Mouse (Mus musculus) adrenal gland, postnatal 4 days (tissue): Measurements from ENCODE around the gene Rin1. TPM values are rescaled to one million over a fixed set of nuclear protein-coding genes. Genes with fewer than 3 reads are reported as not detected.
A peak's percentile ranks its signal among the peaks of the same experiment; 100 is the strongest.

ENCODE experiments used
- DNase-seq, 2 experiments: peaks; one replicate each; pipeline ENCODE4 v3.0.0; 2021 to 2022; ENCODE audit warnings: low spot score in 2 of 2, mixed read lengths in 2 of 2
- total RNA-seq, 2 experiments: library from RNA; stranded (reverse); gene quantifications; 2 replicates each; pipeline ENCODE4 v1.2.3; 2021

The Rin1 gene
- total RNA-seq, 2 experiments from 2014 or later: 5.1 TPM

DNA sequence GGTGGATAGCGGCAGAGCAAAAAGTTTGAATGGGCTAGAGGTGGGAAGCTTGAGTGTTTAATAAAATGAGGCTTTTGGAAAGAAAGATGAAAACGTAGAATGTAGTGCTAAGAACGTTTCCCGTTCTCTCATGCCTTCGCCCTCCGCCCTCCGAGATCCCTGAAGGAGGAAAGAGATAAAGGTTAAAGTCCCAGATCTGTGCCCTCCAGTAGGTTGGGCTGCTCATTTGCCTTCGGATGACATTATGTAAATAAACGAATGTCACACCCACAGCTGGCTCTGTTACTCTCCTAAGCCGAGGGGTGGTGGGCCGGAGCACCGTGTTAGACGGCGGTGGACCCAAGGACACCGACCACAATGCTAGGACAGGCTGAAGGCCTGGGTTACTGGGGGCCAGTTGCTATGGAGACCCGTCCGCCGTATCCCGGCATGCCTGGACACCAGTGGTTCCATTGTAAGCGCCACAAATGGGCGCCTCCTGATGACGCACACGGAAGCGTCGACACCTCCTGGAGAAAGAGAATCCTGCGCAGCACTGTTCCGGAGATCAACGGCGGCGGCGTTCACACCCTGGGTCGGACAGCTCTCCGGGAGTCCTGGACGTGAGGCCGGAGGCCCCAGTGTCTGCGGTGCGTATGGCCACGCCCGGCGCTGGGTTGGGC is 9.3 kb upstream of the Rin1 start, which contains the start of gene Brms1:
TSS of gene Brms1 (plus strand) at position 493 of the 662 bp plus-strand sequence.
- peak; percentile 73 to 86 for DNase-seq

DNA sequence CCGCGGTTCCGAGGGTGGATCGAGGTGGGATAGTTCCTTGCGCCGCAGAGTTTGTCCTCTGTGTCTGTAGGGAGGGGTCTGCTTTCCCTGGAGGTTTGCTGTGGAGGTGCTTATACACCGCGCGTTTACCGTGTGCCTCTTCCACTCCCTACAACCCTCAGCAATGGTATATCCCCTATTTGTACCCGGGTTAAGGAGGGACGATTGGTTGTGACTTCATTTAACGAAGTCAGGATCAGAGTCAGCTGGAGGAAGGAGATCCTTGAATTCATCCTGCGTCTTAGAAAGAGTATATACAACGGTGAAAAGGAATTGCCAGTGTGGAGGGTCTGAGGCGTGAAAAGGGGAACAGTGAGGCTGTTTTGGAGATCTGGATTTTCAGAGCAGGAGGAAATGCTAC is 8.7 kb upstream of the Rin1 start:
- no peak for DNase-seq

DNA sequence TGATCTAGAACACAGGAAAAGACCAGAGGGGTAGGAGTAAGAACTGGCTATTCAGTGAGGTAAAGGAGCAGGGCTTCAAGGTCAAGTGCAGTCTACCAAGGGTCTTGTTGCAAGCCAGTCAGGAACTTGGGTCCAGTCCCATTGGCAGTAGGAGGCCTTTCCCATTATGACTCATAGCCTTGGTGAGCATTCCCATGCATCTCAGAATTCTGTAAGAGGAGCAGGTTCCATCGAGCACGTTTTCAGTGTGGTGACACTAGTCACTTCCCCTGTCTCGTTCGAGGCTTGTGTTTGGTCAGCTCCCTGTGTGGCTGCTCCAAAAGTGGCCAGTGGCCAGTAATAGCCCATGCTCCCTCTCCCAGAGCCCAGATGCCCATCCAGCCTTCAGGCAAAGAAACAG is 4.8 kb upstream of the Rin1 start:
- DNase-seq: no peak

DNA sequence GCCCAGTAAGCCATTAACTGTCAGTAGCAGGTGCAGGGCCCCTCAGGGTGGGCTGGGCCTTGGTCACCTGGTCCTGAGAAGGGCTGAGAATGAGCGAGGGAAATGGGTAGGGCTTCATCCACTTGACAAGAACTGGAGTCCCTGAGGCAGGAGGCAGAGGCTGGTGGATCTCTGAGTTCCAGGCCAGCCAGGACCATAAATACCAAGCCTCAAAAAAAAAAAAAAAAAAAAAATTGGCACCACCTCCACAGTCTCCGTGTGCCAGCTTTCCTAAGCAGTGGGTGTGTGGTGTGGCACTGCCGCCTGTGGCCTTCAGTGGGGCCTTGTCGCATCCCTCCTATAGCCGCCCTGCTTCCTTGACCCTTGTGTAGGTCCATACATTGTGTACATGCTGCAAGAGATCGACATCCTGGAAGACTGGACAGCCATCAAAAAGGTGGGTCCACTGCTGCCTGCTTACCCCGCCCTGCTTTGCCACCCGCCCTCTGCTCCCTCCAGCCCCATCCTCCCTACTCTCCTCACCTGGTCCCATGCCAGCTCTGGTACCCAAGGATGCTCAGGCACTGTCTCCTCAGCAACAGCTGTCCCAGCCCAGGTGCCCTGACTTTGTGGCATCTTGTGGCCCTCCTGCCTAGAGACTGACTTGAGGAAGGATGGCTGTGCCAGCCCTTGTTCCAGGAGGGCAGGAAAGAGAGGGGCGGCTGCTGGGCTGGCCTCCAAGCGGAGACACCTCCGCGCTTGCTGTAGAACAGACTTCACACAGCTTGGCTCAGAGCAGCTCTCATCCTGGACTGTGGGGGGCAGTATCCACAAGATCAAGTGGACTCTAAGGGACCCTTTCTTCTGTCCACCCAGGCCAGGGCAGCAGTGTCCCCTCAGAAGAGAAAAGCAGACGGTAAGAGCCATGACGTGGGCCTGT is 1.9 kb upstream of the Rin1 start:
- DNase-seq: no peak

DNA sequence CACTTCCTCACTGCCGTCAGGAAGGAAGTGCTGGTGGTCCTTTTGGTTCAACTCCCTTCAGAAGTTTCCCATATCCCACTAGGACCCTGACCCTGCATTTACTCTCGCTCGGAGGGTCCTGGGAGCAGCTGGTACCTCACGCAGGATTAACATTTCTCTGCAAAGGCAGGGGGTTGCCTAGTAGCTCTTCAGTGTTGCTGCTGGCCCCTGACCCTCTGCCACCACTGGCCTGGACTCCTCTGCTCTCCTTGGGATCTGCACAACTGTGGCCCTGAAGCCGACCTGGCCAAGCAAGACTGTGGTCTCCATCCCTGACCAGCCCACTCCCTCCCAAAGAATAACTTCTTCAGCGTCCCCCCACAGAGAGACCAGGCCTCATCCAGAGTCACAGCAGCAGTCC is 956 bp upstream of the Rin1 start:
- DNase-seq: no peak

DNA sequence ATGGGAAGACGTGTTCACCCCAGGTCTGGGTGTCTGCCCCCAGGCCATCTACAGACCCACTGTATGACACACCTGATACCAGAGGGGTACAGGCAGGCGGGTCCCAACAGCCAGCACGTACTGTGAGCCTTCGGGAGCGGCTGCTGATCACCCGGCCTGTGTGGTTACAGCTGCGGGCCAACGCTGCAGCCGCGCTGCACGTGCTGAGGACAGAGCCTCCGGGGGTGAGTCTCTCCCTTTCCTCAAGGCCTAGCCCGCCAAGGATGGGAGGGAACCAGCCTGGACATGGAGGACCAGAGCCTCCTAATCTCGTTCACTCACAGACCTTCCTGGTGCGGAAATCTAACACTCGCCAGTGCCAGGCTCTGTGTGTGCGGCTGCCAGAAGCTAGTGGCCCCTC is 750 bp downstream of the Rin1 start:
- no peak for DNase-seq

DNA sequence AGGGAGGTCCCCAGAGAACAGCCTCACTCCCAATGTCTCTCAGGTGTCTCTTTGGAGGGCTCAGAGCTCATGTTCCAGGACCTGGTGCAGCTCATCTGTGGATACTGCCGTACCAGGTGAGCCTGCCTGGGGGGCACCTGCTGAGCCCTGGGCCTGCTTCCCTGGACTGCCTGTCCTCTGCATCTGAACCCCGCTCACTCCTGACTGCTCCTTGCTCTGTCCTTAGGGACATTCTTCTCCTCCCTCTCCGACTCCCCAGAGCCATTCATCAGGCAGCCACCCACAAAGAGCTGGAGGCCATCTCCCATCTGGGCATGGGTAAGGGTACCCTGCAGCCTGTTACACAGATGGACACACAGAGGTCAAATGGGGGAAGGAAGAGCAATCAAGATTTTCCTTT is 1.2 kb downstream of the Rin1 start:
- DNase-seq: no peak

DNA sequence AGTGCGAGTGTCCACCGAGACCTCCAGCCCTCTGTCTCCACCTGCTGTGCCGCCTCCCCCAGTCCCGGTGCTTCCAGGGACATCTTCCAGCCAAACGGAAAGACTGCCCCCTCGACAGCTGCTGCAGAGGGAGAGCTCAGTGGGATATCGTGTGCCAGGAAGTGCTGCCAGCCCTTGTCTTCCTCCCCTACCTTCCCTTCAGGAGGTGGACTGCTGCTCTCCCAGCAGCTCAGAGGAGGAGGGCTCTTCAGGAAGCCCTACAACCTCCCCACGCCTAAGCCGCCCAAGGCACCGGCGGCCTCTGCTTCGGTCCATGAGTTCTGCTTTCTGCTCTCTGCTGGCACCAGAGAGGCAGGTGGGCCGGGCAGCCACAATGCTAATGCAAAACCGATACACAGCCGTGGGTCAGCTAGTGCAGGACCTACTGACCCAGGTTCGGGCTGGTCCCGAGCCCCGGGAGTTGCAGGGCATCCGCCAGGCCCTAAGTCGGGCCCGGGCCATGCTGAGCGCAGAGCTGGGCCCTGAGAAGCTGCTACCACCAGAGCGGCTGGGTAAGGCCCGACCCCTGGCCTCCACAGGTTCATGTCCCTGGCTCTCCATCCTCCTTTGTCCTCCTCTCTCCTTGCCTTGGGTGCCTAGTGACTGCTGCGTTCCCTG is 2.0 kb downstream of the Rin1 start:
- DNase-seq: no peak

DNA sequence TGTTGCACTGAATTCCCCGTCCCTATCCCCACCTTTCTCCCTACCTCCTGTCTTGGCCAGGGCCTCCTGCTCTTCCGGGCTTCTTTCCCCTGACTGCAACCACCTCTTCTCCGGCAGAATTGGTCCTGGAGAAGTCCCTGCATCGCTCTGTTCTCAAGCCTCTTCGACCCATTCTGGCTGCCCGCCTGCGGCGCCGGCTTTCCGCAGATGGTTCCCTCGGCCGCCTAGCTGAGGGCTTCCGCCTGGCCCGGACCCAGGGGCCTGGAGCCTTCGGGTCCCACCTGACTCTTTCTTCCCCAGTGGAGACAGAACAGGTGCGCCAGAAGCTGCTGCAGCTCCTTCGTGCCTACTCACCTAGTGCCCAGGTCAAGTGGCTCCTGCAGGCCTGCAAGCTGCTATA is 2.6 kb downstream of the Rin1 start:
- no peak for DNase-seq

DNA sequence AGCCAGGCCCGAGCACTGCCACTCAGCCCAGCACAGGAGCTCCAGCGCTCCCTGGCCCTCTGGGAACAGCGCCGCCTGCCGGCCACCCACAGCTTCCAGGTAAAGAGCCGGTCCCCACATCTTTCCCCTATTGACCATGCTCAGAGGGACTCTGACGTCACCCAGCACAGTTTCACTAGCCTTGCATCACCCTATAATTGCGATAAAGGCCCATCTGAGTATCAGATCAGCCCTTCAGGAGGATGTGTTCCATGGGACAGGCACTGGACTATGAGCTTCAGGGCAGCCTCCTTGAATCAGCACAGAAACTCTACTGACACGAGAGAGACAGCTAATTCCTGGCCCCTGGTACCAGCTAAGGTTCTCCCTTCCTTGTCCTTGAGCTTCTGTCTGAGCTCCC is 3.6 kb downstream of the Rin1 start:
- no peak for DNase-seq

DNA sequence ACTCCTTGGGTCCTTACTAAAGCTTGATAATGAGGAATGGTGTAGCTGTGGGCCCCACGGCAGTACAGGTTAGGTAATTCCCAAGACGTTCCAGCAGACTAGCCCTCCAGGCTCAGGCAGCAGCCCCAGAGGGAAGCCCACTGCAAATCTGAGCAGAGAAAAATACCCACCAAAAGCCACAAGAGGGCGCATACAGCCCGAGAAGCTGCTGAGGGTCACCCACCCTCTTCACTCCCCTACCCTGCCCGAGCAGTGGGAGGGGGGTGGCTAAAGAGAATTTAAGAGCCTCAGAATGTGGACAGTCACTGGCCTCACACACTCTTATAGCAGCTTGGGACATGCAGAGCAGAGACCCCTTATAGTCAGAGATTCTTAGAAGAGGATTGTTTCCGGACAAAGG is 6.0 kb downstream of the Rin1 start:
- DNase-seq: no peak

DNA sequence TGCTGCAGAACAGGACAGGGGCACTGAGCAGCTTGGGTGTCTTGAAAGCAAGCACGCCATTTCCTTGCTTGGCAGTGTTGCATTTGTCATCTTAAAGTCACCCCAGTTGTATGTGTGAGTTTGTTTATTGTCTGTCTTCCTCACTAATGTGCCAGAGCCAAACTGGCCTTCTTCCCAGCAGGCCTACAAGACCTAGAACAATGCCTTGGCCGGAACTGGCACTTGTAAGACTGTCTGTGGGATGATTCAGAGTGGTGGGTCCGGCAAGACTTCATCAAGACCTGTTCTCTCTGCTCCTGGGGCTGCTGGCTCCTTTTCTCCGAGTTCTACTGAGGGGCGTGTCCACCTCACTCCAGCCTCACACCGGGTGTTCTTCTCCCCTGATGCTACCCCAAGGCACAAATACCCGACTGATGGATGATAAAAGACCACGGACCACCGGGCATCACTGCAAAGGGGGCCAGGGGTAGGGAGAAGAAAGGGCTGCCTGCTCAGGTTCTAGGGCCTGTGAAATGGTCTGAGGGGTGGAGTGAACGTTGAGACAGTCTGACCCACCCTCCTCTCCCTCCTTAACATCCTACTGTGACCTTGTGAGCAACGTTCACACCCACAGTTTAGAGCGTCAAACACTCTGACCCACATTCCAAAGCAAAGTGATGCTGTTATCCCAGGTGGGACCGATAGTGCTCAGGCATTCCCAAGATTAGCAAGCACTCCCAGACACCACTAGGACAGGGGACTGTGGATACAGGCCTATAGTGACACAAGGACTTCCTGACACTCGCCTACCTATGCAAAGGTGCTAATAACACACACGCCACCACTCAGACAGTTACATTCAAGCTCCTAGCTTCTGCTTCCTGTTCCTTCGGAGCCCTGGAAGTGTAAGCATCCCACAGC is 7.8 kb downstream of the Rin1 start:
- DNase-seq: no peak

DNA sequence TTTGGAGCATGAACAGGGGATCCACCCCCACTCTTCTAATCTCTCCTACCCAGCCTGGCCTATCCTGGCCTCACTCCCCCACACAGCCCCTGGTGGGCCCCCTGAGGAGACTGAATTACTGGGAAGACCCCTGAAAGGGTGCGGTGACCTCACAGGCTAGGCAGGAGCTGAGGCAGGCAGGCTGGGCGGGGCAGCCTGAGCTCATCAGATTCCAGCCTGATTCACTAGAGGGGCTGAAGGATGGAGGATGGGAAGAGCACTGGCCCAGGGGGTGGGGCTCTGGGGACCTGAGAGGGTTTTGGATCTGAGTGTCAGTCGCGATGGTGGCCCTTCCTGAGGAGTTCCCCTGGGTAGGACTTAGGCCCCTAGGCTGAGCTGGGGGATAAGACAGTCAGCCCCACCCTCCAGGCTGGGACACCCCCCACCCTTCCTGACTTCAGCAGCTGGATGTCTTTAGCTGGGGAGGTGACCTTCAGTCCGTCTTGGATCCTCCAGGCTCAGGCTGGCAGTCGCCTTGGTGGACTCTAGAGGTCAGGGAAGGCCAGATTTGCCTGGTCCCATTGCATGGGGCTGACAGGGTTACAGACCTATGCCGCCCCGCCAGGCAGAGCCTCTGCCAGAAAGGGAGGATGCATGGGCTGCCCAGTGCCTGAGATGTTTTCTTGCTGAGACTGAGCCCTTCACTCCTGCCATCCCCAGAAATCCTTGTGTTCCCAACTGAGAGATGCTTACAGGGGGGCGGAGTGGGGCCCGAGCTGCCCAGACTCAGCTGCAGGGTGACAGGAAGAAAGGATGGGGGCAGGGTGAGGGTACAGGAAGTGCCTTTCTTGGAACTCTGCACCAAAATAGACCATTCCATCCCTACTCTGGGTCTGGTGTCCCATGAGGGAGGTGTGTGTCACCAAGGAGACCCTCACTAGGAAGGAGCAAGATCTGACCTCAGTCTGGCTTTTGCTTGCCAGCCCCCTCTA is 8.8 kb downstream of the Rin1 start:
- no peak for DNase-seq

DNA sequence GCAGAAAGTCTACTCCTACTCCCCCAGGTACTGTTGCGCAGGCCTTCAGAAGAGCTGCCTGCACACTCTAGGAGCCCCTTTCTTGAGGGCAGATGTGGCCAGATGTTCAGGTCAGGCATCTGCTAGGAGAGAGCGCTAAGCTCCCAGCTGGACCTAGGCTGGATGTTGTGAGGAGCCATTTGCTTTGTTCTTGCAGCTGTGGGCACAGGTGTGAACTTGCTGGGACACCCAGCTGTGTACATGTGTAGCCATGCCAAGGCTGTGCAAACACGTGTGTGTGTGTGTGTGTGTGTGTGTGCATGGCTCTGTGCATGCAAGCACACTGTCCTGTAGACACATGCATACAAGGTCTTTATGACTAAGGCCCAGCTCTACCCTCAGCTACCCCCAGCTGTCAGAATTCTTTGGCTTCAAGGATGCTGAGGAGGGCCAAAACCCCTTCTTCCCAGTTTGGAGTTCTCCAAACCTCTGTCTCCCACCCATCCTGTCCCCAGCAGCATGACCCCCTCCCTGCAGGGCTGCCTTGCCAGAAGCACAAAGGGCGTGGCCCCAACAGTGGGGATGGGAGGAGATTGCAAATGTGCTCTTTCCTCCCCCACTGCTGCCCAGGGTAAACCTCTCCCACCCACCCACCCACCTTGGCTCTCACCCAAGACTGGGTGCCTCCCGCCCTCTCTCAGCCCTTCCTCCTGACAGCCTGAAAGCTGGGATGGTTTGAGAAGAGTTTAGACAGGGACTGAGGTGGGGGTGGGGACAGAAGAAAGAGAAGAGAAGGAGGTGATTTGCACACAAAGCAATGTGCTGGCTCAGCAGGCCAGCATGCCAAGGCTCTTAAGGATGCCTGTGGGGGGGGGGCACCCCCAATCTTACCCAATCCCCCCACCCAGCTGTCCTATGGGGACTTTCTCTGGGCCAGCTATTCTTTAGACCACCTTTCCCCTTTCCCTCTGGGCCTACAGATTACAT is 10.4 kb downstream of the Rin1 start:
- DNase-seq: no peak

DNA sequence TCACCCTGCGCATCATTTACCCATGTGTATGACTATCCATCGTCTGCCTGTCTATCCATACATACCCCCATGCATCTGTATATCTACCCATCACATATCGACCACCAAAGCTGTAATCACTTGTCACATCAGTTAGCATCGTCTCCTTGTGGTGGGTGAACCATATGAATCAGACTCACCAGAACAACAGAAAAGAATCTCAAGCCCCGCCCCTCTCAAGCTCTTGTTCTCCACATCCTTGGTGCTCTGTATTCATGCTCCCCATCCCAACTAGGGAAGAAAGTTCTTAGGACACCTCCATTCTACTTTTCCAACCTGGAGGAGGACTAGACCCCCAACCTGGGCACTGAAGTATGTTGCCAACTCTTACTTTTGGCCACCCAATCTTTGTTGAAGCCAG is 11.8 kb downstream of the Rin1 start:
- no peak for DNase-seq

DNA sequence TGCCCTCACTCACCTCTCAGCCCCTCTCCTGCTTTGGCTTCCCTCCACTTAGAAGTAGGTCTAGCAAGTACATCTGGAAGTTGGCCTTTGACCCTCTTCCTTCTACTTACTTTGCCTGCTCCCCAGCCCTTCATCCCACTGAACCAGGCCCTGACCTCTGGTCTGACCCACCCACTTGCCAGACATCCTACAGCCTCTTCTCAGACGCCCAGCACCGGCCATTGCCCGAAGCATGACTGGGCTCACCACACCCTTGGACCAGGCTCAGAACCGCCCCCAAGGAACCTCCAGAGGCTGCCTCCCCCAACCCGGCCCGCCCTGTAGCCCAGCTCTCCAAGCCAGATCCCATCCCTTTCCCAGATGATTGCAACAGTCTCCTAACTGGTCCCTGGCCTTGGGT is 12.2 kb downstream of the Rin1 start:
- DNase-seq: no peak

DNA sequence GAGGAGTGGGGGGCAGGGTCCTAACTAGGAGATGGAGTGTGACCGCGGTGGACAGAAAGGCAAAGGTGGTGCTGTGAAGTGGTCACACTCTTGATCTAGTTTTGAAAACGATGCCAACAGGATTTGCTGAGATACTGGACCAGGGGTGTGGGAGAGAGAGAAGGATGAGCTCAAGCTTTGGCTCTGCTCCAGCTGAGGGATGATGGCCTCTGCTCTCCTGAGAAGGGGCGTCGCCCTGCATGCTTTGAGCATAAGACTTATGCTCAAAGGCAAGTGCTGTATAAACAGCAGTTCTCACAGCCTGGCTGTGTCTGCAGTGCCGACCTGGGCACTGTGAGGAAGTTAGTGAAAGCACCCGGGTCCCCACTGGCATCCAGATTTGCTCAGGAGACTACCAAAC is 14.8 kb downstream of the Rin1 start:
- no peak for DNase-seq

DNA sequence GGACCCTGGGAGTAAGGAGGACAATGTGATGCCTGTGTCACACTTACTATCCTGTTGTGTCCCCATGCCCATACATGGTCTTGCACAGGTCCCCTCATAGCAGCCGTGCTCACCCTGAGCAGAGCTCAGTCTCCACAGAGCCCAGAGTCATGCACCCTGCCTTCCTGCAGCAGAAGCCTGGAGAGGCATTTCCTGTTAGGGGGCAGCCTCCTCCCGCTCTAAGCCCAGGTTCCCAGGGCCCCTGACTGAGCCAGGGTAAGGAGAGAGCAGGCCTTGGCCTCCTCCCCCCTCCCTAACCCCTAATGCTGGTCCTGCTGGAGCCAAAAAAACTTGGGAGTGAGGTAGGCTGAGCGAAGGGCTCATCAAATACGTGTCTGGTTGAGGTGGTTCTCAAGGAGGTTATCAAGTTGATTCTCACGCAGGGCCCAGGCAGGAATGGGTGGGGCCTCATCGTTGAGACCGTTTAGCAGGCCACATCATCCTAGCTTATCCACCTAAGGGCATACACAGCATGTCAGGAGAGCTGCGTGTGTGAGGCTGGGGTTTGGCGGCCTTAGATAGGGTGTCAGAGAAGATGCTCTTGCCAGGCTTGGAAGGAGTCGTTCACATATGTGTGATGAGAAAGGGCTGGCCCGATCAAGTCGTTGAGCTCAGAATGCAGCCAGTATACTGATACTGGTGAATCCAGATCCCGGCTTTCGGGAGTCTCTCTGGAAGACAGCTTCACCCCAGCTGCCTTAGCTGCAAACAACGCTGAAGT is 16.9 kb downstream of the Rin1 start:
- no peak for DNase-seq
